Mouse (Mus musculus): ENCODE results near the gene Apoc4. TPM values are rescaled to one million over a fixed set of nuclear protein-coding genes. Genes with fewer than 3 reads are reported as not detected.
A peak's percentile ranks its signal among the peaks of the same experiment; 100 is the strongest.
"Not testable (repeated sequence)": the region's sequence is repeated elsewhere in the genome, so short reads cannot be mapped to it uniquely, and the experiment has no call there.

Gene Apoc4
- total RNA-seq, 2 experiments from 2014 or later, result not detected

DNA sequence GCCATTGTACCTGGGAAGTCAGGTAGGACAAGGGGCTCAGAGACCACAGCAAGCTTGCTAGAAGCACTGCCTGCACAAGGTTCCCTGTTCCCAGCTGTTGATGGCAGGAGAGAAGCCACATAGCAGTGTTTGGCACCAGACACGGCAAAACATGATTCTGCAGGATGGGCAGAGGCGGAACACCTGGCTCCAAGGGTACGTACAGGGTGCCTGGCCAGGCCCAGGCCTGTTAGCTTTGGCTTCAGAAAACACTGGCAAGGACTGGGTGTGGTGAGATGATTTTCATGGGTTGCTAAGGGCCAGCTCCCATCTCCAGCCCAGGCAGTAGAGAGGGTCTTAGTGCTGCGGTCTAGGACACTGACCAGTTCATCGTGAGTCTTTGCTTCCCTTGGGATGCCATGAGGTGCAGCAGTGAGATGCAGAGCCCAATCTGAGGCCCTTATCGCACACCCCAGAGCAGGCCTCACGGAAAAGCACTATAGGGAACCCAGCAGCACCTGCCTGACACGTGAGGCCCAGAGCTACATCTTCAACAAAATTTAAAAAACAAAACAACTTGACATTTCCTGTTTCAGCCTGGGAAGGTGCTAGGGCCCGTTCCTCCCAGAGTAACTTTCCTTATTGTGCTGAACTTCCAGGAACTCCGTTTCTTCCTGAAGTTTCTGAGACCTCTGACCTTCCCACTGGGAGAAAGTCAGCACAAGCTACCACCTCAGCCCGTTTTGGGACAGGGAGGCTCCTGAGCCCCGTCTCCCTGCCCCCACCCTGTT, 19.2 kb upstream of the Apoc4 start:
- no peak for ATAC-seq (replicated peaks; ENCODE audit: low FRiP score, low TSS enrichment, poor library complexity, severe bottlenecking)

DNA sequence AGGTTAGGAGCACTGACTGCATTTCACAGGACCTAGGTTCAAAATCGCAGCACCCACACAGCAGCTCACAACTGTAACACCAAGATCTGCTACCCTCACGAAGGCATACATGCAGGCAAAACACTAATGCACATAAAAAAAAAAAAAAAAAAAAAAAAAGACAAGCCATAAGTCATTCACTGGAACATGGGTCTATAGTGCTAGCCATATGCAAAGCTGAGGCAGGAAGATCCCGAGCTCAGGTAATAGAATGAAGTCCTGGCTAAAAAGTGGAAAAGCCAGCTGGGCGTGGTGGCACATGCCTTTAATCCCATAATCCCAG, 18.5 kb upstream of the Apoc4 start:
- ATAC-seq (replicated peaks; ENCODE audit: low FRiP score, low TSS enrichment, poor library complexity, severe bottlenecking), result no peak

DNA sequence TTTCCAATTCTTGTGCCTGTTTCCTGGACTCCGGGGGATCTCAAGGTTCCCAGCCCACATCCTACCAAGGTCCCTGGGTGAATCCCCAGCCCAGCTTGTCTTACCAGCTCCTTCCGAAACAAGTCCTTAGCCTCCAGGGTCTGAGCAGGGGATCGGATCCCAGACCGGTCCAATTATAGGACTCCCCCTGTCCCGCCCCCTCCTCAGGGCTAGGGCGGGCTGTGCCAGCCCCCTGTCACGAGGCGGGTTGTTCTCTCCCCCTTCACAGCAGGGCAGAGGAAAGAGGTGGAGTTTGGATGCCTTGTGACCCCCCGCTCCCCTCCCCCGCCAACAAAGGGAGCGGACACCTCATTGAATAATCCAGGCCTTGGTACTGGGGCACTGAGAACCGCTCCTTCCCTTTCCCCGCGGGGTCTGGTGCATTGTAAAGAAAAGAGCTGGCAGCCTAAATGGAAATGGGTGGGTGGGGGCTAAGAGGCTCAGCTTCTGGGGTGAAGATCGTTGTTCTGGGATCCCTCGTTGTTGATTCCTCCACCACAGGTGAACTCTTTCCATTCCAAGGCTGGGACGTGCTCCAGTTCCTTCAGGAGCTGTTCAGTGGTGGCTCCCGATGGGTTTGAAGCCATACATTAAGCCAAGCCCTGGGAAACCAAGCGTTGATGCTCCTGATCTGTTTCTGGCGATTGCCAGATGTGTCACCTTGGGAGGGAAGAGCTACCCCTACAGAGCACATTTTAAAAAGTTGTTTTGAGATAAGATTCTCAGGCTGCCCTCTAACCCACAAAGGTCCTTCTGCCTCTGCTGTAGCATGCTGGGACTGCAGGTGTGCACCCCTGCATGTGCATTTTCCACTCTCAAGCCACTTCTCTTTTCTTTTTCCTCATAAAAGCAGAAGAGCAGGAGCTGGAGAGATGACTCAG, 17.9 kb upstream of the Apoc4 start, which contains the start of gene Apoe:
Gene Apoe (minus strand): TSS at position 282 of the 920 bp plus-strand sequence.
- peak; percentile 65 for ATAC-seq (replicated peaks; ENCODE audit: low FRiP score, low TSS enrichment, poor library complexity, severe bottlenecking)

DNA sequence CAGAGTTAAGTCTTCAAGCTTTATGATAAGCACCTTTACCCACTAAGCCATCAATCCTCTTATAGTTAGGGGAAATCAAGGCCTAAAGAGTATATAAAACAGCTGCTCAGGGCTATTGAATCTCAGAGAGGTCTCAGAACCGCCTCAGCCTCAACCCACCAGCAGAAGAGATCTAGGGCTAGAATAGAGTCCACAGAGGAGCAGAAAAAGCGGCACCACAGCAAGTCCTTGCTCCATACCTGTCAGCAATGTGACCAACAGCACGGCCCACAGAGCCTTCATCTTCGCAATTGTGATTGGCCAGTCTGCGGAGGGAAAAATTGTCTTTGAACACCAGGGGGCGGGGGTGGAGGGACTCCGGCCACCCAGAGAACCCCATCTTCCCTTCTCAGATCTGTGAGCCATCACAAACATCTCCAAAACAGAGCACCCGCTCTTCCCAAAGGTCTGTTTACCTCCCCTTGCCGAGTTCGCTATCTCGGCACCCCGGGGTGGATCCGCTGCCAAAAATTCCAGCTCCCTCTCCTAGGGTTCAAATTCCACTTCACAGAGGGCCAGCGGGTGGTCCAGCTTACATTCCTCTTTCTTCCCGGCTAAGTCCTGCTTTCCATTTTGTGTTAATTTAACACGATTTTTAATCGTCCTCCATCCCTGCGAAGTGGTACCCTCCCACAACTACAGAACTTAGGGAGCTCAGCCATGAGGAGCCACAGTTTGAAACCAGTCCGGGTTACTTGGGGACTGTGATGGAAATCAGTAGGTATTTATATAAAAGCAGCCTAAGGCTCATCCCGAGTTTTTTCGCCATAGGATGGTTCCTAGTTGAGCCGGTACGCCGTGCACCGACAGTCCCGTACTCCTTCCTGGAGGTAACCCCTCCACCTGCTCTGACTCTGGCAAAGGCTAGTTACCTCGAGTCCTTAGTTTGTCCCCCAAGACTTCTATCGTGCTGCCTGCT, 16.9 kb upstream of the Apoc4 start:
- no peak for ATAC-seq (replicated peaks; ENCODE audit: low FRiP score, low TSS enrichment, poor library complexity, severe bottlenecking)

DNA sequence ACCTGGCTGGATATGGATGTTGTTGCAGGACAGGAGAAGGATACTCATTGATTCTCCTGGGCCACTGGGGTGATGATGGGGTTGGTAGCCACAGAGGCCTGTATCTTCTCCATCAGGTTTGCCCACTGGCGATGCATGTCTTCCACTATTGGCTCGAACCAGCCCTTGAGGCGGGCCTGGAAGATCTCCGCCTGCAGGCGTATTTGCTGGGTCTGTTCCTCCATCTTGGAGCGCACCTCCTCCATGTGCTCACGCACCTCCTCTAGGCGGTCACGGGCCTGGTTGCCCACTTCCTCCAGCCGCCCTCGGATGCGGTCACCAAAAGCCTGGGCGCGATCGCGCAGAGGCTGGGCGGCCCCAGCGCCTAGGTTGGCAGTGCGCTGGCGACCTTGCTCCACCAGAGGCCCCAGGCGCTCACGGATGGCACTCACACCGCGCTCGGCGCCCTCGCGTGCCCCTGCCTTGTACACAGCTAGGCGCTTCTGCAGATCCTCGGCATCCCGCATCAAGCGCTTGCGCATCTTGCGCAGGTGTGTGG, 15.1 kb upstream of the Apoc4 start:
- no peak for ATAC-seq (replicated peaks; ENCODE audit: low FRiP score, low TSS enrichment, poor library complexity, severe bottlenecking)

DNA sequence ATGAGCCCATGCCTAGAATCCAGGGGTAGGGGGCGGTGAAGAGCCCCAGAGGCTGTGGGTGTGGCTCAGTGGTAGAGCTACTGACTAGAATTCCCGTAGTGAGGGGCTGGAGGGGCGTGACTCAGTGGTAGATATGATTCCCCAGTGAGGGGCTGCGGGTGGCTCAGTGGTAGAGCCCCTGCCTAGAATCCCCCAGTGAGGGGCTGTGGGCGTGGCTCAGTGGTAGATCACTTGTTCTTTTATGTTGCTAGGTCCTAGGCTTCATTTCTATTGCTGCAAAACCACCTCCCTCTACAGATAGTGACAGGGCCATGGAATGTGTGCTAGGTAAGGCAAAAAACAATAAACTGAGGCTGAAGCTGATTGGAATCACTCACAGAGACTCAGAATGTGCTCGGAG, 14.6 kb upstream of the Apoc4 start:
- ATAC-seq (replicated peaks; ENCODE audit: low FRiP score, low TSS enrichment, poor library complexity, severe bottlenecking), result no peak

DNA sequence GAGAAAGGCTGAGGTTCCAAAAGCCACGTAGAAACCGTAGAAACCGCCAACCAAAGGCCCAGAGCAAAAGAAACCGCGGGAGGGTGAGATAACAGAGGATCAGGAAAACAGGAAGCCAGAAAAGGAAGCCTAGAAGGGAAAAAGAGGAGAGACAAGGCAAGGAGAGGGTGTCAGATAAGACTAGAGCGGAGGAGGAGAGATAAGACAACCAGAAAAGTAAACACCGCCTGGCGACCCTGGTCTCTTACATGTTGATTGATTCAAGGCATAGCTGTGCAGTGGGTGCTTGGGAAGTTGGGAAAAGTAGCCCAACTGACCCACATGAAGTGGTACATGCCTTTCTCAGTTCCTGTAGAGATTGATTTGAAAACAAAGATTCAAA, 13.9 kb upstream of the Apoc4 start:
- no peak for ATAC-seq (replicated peaks; ENCODE audit: low FRiP score, low TSS enrichment, poor library complexity, severe bottlenecking)

DNA sequence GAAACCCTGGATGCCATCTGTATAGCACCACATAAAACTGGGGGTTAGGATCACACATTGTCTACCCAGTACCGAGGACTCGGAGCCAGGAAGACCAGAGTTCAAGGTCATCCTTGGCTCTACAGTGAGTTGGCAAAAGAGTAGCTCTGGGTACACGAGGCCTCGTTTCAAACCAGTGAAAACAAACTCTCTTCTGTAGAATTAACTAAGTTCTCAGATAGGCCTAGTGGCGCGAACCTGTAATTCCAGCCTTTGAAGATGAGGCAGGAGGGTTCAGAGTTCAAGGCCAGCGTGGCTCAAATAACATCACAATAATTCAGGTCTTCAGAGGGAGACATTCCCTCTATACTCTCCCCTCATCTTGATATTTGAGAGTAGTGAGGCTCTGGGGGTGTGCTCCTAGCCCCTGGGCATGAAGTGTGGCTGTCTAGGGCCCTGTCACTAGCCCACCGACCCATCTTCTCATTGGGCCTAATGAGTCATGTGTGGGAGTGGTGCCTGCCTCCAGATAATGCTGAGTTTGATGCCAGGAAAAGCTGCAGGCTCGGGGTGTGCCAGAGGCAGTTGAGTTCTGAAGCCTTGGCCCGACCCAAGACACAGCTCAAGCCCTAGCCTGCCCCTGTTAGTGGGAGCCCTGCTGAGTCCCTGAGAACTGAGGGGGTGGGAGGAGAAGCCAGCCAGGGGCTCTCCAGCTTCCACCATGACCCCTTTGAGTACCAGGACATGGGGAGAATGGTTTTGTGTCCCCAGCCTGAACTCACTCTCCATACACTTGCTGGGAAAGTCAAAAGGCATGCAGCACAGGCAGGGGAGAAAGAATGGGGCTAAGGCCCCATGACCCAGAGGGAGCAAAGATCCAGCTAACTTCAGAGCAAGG, 13.3 kb upstream of the Apoc4 start:
- ATAC-seq (replicated peaks; ENCODE audit: low FRiP score, low TSS enrichment, poor library complexity, severe bottlenecking), result no peak

DNA sequence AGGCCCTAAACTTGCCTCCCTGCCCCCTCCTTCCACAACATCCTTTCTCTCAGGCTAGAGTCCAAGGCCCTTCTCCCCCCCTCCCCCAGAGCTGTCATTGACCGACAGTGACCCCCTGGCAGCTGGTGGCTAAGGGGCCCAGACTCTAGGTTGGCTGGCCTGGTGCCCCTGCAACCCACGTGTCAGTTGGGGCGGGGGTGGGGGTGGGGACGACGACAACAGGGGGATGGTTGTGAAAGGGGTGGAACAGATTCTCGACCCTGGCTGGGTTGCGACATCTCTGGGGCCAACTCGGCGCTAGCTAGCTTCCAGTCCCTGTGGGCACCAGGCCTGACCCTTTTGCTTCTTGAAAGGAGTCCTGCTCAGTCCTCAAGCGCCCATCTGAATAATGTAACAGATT, 12.1 kb upstream of the Apoc4 start:
- no peak for ATAC-seq (replicated peaks; ENCODE audit: low FRiP score, low TSS enrichment, poor library complexity, severe bottlenecking)

DNA sequence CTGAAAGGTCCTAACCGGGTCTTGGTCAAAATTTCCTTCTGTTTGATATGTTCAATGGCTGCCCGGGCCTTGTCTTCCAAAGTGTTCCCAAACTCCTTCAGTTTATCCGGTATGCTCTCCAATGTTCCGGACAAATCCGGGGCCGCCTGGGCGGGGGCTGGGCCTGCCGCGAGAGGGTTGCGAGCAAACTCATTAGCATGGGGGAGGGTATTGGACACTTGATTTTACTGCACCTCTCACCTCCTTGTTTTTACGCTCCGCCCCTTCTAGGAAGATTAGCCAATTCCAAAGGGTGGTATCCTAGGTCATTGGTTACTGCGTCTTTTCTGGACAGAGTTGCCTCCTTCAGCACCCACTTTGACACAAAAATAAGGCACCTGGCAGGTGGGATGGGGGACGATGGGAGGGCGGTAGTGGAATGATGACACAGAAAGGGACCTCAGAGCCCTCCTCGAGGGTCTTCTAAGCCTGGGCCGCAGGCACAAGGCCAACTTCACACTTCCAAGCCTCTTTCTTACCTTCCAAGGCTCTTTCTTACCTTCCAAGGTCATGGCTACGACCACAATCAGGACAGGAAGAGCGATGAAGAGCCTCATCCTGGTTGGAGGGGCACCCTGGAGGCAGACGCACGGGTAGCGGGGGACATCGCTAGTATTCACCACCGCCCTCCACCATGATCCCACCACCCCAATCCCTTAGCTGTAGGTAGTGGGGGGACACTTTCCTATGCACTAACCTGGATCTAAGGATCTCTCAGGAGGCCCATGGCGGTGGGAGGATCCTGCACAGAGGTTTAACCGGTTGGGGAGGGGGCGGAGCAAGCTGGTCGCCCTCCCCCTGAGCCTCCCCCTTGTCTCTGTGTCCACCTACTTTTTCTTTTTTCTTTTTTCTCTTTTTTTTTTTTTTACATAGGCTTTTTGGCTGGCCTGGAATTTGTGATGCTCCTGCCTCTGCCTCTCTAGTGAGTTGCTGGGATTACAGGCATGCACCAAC, 10.9 kb upstream of the Apoc4 start, which contains the start of gene Apoc1:
Gene Apoc1 (minus strand): TSS at position 788 of the 993 bp plus-strand sequence.
- ATAC-seq (replicated peaks; ENCODE audit: low FRiP score, low TSS enrichment, poor library complexity, severe bottlenecking), result no peak

DNA sequence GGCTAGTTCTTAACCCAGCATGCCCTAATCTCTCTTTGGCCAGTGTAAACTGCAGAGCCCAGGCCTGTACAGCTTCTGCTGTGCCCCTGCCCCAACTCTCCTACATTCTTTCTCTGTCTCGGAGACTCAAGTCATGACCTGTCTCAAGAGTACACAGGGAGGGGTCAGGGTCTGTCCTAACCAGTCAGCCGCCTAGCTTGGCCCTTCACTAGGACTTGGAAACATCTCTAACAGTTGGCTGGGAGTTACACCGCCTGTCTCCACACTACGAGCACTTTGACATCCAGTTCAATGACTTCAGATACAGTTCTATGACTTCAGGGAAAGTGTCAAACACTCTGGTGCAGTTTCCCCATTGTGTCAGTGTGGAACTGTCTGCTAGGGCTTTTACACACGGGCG, 10.2 kb upstream of the Apoc4 start:
- ATAC-seq (replicated peaks; ENCODE audit: low FRiP score, low TSS enrichment, poor library complexity, severe bottlenecking), result no peak

DNA sequence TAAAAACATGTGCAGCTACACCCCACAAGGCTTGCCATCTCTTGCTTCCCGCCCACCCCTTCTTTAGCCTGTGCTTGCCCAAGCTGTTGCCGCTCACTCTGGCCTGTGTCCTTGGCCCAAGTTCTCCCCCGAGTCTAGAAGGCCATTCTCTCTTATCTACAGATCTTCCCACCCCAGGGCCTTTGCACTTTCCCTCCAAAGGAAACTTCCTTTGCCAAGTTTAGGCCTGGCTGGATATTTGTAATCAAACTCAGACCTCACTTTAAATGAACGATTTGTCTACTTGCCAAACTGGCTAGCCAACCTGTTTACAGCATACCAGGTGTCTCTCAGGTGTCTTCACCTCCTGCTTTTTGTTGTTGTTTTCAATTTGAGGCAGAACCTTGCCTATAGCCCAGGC, 9.6 kb upstream of the Apoc4 start:
- ATAC-seq (replicated peaks; ENCODE audit: low FRiP score, low TSS enrichment, poor library complexity, severe bottlenecking), result no peak

DNA sequence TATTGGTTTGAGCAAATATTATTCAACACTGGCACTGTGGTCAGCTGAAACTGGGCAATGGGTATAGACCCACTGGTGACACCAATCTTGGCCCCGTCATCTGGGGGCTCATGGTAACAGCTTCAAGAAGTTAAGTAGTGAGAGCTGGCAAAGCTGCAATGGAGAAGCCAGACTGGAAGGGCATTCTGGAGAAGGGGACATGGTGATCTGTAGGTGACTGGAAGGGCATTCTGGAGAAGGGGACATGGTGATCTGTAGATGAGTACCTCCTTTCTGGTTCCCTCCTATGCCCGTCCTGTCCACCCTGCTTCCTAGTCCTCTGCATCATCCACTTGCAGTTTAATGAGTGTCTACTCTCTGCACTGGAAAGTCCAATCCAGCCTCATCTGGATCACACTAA, 7.3 kb upstream of the Apoc4 start:
- ATAC-seq (replicated peaks; ENCODE audit: low FRiP score, low TSS enrichment, poor library complexity, severe bottlenecking), result no peak

DNA sequence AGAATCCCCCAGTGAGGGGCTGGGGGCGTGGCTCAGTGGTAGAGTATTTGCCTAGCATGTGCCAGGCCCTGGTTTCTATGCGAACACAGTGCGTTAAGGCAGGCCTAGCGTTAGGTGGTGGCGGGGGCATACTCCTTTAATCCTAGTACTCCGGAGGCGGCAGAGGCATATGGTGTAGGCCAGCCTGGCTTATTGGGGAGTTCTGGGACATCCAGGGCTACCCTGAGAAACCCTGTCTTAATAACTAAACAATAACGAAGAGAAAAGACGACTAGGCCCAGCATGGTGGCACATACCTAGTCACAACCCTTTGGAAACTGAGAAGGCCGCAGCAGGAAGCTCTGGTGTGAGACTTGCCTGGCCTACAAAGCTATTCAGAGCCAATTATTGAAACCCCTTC, 6.8 kb upstream of the Apoc4 start:
- no peak for ATAC-seq (replicated peaks; ENCODE audit: low FRiP score, low TSS enrichment, poor library complexity, severe bottlenecking)

DNA sequence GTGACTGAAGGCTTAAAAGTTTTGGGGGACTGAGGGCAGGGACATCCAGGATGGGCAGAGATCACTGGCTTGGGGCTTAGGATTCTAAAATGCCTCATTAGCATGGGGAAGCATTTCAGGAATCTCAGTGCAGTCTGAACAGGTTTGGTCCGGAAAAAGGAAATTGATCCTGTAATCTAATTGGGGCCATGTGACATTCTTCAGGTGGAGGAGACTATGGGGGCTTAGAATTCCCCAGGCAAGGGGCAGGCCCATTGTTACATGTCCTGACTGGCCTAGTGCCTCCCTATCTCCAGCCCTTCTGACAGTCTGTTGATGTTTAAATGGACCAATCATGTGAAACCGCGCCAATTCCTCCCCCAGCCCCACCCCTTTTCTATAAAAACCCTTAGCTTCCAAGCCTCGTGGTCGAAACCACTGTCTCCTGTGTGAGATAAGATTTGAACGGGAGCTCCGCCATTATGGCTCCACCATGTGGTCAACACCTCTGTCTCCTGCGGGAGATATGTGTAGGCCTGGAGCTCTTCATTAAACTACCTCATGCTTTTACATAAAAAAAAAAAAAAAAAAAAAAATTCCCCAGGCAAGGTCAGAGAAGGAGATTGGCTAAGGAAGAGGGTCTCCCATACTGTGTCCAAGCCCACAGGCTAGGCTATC, 5.8 kb upstream of the Apoc4 start:
- not testable (repeated sequence) for ATAC-seq (replicated peaks; ENCODE audit: low FRiP score, low TSS enrichment, poor library complexity, severe bottlenecking)

DNA sequence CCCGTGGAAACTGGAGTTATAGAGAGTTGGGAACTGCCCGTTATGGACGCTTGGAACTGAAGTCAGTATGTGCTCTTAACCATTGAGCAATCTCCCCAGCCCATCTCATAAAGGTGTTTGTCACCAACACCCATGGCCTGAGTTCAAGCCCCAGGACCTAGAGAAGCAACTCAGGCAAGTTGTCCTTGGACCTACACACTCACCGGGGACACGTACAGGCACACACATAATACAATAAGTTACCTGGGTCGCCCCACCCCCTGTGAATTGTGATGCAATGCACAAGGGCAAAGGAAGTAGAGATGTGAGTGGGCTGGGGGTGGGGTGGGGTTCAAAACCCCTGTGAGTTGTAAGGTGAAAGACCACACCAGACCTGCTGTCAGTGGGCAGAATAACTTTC, 5.2 kb upstream of the Apoc4 start:
- no peak for ATAC-seq (replicated peaks; ENCODE audit: low FRiP score, low TSS enrichment, poor library complexity, severe bottlenecking)

DNA sequence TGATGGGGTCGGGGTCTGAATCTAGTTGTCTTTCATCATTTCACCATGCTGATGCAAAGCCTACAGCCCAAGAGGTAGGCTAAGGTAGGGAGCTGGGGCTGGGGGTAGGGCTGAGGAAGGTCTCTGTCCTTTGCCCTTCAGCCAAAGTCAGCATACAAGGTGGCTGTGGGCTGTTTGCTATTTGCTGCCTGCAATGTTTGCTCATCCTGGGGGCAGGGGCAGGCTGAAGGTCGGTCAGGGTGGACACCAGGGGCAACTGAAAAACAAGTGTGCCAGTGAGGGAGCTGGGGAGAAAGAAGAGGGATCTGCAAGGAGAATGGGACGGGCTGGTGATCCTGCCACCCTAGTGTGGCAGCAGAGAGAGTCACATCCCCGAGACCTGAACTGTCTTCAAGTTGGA, 4.1 kb upstream of the Apoc4 start:
- no peak for ATAC-seq (replicated peaks; ENCODE audit: low FRiP score, low TSS enrichment, poor library complexity, severe bottlenecking)
